Mouse (Mus musculus) thymus, adult 18-20 months (tissue): ENCODE measurements at regions not wholly inside any gene's neighbourhood (a gene's known extent, or its start where the extent isn't known, plus 50 kb on each side); places are given as distances from the start of the nearest gene placed in this dataset.
A peak's percentile ranks its signal among the peaks of the same experiment; 100 is the strongest.

Experiments used
- DNase-seq, 2 experiments: peaks; one replicate each; pipeline ENCODE4 v3.0.0; 2022; ENCODE audit warnings: mixed read lengths in 2 of 2

DNA sequence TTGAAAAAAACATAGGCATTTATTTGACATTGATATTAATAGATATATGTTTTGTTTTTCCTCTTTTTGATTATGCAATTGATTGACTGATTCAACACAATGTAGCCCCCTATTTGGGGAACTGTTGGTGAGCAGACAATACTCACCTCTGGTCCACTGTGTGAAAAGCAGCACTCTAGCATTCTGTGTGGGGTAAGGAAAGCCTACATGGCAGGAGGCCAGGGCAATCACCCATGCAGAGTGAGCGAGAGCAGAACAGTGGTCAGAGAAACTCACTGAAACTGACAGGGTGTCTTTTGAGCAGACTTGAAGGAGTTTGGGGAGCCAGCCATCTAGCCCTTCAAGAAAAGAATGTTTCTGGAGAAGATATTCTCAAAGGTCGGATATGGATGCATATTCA is 73.2 kb upstream of the Azi2 start:
- DNase-seq = no peak

DNA sequence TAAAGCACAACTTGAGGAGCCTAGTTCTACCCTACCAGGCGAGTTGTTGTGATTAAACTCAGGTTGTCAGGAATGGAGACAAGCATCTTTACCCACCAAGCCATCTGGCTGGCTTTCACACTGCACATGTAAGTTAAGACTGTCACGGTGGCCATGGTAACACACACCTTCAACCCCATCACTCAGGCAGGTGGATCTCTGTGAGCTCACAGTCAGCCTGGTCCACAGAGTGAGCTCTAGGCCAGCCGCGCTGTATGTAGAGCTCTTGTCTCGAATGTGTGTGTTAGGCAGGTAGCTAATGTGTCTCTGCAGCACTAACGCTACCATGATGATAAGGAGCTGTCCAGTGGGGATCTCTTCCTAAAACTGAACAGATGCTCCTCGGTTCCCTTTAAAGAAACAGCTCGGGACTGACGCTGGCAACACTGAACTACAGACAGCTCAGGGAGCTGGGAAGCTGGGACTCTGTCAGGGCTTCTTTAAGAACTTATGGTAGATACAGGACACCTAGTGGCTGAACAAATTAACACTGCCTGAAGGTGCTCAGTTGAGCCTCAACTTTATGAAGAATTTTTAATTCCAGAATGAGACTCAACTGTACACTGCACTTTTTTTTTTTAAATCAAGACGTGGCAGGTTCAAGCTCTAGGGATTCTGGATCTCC is 73.8 kb upstream of the Azi2 start:
- no peak for DNase-seq

- DNase-seq = no peak
Measured at GRCm38 (mm10) chr9:117962088-117963030, 77.9 kb upstream of the Azi2 start.

DNA sequence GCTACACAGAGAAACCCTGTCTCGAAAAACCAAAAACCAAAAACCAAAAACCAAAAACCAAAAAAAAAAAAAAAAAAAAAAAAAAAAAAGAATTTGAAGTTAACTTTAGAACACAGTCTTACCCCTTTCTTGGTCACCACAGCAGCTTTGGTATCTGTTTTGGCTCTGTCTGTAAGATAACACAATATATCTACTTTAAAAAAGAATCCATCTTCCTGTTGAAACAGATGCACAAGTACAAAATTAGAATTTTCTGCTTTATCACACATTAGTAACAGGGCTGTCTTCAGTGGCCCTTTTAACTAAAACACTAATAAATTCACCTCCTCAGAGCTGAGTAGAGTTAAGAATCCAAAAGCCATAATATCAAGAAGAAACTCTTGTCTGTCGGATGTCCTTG is 80.5 kb upstream of the Azi2 start:
- no peak for DNase-seq

GRCm38 (mm10) chr9:117957195-117957594 is 83.1 kb upstream of the Azi2 start:
- DNase-seq = no peak

GRCm38 (mm10) chr9:117956691-117957090 is 83.6 kb upstream of the Azi2 start:
- DNase-seq = no peak

GRCm38 (mm10) chr9:117927466-117927847 is 112.8 kb upstream of the Azi2 start:
- DNase-seq = no peak

DNA sequence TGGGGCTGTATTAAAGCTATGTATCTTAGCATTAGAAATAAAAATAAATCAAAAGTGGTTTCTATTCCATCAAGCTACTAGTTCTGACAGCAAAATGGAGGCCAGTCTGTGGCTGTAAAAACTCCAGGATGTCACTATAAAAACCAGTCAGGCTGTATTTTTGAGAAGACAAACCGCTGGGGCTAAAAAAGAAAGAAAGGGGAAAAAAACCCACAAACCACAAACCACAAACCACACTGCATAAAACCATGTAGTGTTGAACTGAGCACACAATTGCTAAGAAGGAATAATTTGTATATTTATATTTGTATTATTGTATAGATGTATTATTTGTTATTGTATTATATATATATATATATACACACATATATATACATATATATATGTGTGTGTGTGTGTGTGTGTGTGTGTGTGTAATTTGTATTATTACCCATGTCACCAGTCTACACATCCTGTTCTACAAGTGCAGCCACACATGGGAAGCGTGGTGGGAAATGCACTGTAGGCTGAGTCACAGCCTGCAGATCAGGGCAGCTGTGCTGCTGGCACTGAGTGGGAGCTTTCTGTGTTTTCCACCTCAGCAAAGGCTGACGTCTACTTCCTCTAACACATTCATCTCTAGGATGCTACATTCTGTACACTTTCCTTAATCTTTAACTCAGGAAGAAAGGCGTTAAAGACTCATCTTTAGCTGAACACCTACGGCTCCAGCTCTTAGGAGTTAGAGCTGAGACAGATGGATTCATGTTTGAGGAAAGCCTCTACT is 113.4 kb upstream of the Azi2 start:
- DNase-seq = peak in 1 of 2 experiments; percentile 11

GRCm38 (mm10) chr9:117922992-117923391 is 117.3 kb upstream of the Azi2 start:
- no peak for DNase-seq

DNA sequence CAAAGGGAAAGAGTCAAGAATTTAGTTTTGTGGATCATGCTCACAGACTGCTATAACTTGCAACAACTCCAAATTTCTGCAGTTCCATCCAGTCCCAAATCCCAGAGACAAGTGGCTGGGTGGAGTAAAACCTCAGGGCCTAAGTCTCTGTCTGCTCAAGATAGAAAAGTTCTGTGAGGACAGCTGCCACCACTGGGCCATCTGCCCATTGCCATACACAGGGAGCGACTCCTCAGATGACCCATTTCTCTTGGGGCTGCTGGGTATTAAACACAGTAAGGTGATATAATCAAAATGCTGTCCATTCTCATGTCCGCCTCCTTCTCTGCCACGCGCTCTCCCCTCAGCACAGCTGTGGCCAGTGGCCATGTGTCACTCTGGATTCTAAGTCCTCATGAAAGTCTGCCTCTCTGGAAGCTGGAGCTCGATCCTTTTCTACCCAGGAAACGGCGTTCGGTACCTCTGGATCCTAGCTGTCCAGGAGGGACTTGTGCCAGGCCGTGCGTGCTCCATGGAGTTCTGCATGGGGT is 132.3 kb upstream of the Azi2 start:
- DNase-seq = no peak

- DNase-seq = no peak
Measured at GRCm38 (mm10) chr9:117905045-117905747, 135.1 kb upstream of the Azi2 start.

DNA sequence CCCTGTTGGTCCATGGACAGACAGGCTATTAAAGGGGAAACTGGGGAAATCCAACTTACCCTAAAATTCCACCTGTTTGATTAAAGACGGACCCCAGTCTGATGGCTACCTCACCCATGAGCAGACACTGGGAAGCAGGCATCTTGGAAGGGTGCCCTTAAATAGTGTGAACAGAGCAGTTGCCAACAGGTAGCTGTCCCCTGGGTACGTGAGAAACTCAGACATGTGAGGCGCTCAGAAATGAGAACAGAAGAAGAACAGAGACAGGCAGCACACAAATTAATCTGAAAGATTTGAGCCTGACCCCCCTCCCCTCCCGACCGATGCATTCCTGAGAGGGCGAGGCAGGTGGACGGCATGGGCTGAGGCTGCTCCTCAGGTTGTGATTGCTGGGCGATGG is 135.7 kb upstream of the Azi2 start:
- no peak for DNase-seq

DNA sequence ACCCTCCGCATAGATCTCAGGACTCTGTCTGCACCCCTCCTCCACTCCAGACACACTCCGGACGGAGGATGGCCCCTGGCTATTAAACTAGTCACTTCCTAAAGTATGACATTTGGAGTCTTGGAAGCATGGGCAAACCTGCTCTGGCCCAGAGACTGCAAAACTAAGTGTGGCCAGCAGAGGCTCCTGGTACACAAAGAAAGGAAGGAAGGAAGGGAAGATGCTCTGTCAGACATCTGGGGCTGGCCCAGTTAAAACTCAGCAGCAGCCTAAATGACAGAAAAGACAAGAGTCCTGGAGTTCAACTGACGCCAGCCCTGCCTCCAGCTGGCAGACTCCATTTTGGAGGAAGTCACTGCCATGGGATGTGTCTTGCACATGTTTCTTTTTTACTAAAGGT is 137.3 kb upstream of the Azi2 start:
- DNase-seq = peak in 1 of 2 experiments; percentile 9

DNA sequence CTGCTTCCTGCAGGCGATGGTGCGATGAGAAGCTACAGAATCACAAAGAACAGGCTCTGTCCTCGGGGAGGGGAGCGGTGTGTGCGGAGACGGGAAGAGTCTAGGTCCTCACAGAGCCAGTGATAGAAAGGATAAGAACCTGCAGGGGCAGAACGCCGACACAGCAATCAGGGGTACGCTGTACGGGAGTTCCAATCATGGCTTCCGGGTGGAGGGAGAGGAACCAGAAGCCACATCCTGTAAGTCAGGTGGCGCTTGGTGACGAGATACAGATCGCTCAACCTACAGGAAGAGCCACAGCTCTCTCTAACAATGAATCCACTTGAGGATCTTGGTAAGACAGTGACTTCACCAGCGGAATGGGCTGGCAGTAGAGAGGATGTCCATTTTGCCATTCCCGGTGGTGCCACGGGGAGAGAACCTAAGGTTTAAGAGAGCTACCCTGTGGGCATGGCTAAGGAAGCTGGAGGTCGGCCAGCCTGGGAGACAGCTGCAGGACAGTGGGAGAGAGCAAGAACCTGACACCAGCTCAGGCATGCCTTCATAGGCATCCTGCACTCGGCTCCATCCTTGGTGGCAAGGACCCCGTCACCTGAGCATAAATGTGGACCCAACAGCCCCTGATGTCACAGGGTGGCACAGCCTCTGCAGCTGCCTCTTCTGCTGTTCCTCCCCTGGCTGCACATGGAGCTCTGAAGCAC is 137.9 kb upstream of the Azi2 start:
- DNase-seq = peak; percentile 32 to 48

GRCm38 (mm10) chr9:117900631-117901030 is 139.7 kb upstream of the Azi2 start:
- no peak for DNase-seq

- no peak for DNase-seq
Measured at GRCm38 (mm10) chr9:117896517-117896916, 143.8 kb upstream of the Azi2 start.

GRCm38 (mm10) chr9:117892601-117893000 is 147.7 kb upstream of the Azi2 start:
- DNase-seq = no peak

DNA sequence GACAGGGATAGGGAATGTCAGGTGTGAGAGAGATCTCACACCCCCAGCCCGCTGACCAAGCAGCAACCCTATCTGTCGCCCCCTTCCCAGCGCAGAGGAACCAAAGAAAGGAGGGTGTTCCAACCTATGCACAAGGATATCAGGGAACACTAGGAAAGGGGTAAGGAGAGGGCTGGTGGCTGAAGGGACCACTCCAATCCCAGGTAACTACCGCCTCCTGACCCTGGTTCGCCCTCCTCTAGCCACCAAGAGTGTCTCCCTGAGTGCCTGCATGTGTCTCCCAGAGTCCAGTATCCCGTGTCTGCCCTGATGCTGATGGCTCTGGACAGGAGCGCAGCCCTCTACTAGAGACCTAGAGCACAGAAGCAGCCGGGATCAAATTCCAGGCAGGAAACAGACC is 167.1 kb upstream of the Azi2 start:
- DNase-seq = no peak

DNA sequence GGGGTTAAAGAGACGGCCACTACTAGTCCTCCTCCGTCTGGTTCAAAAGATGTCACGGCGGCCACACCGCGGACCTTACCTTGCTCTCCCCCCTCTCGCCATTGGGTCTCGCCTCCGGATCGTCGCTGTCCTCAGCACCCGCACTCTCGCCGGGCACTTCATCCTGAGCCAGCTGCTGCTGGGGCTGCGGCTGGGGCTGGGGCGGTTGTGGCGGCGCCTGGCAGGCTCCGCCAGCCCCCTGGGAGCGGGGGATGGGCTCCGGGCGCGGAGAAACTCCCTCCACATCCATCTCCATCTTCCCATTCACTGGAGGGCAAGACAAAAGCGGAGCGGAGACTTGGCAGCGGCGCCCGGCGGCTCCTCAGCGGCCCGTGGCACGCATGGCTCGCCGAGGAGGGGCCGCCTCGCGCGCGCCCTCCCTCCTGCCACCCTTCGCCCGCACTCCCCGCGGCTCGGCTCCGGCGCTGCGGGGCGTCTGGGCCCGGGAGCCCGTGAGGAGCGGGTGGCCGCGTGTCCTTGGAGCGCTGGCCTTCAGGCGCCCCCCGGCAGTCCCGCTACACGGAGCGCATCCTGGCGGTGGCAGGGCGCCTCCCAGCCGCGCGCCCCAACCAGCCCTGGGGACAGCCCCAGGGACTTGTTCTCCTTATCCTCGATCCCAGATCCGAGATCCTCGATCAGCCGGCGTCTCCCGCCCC is 167.8 kb upstream of the Azi2 start:
- DNase-seq = no peak

GRCm38 (mm10) chr9:117872021-117872386 is 168.3 kb upstream of the Azi2 start:
- DNase-seq = no peak

- no peak for DNase-seq
Measured at GRCm38 (mm10) chr9:117870616-117871015, 169.7 kb upstream of the Azi2 start.
